Mouse (Mus musculus) CH12.LX (cell line): ENCODE measurements at regions not wholly inside any gene's neighbourhood (a gene's known extent, or its start where the extent isn't known, plus 50 kb on each side); places are given as distances from the start of the nearest gene placed in this dataset.

ENCODE experiments used
- EP300 ChIP-seq: IDR thresholded peaks from 2 replicates; pipeline ENCODE4 v1.6.1; 2011; ENCODE audit warnings: low read length, improper control_type of control experiment
- IRF4 ChIP-seq: IDR thresholded peaks from 2 replicates; pipeline ENCODE4 v1.6.1; 2014; ENCODE audit warnings: low read depth, mild to moderate bottlenecking, inconsistent platforms, low read length, improper control_type of control experiment
- MAX ChIP-seq: IDR thresholded peaks from 2 replicates; pipeline ENCODE4 v1.6.1; 2011; ENCODE audit warnings: low read length, improper control_type of control experiment
- MAZ ChIP-seq: IDR thresholded peaks from 2 replicates; pipeline ENCODE4 v1.6.1; 2012; ENCODE audit warnings: low read depth, mild to moderate bottlenecking, inconsistent platforms, low read length, improper control_type of control experiment, moderate library complexity
- MEF2A ChIP-seq: IDR thresholded peaks from 2 replicates; pipeline ENCODE4 v1.6.1; 2014; ENCODE audit warnings: low read depth, mild to moderate bottlenecking, inconsistent platforms, low read length, improper control_type of control experiment, borderline replicate concordance
- MYC ChIP-seq: IDR thresholded peaks from 2 replicates; pipeline ENCODE4 v1.6.1; 2011; ENCODE audit warnings: low read depth, mild to moderate bottlenecking, improper control_type of control experiment, low read length
- POLR2AphosphoS2 ChIP-seq: IDR thresholded peaks from 2 replicates; pipeline ENCODE4 v1.6.1; 2011; ENCODE audit warnings: low read depth, low read length, improper control_type of control experiment

- no peak for TF ChIP-seq EP300
- no peak for TF ChIP-seq IRF4
- no peak for TF ChIP-seq MAX
- no peak for TF ChIP-seq MYC
- no peak for TF ChIP-seq POLR2AphosphoS2
- no peak for TF ChIP-seq MEF2A
- TF ChIP-seq MAZ = no peak
Measured at GRCm38 (mm10) chr8:115589076-115589475, 118.5 kb downstream of the Maf start.
